Mouse (Mus musculus): ENCODE measurements at regions not wholly inside any gene's neighbourhood (a gene's known extent, or its start where the extent isn't known, plus 50 kb on each side); places are given as distances from the start of the nearest gene placed in this dataset.

GRCm38 (mm10) chr5:120030904-120031303 is 85.4 kb upstream of the Rbm19 start:
- DNase-seq, result no peak

- DNase-seq, result no peak
Measured at GRCm38 (mm10) chr5:120031614-120032013, 84.7 kb upstream of the Rbm19 start.

- no peak for DNase-seq
Measured at GRCm38 (mm10) chr5:120034499-120035077, 81.7 kb upstream of the Rbm19 start.

- no peak for DNase-seq
Measured at GRCm38 (mm10) chr5:120035251-120035650, 81.0 kb upstream of the Rbm19 start.

- DNase-seq, result no peak
Measured at GRCm38 (mm10) chr5:120037806-120038205, 78.5 kb upstream of the Rbm19 start.

- DNase-seq, result no peak
Measured at GRCm38 (mm10) chr5:120043786-120044185, 72.5 kb upstream of the Rbm19 start.

GRCm38 (mm10) chr5:120049063-120049781 is 67.0 kb upstream of the Rbm19 start:
- no peak for DNase-seq

GRCm38 (mm10) chr5:120050728-120051436 is 65.4 kb upstream of the Rbm19 start:
- no peak for DNase-seq

GRCm38 (mm10) chr5:120054498-120055167 is 61.6 kb upstream of the Rbm19 start:
- no peak for DNase-seq
